Mouse (Mus musculus) G1E (cell line): Measurements from ENCODE around the gene Dnajc27.

Experiments used
- CTCF ChIP-seq: IDR thresholded peaks from 2 replicates; pipeline ENCODE4 v1.5.1; 2012; ENCODE audit warnings: low read depth, low read length, inconsistent platforms, mixed read lengths
- GATA1 ChIP-seq: IDR thresholded peaks from 2 replicates; pipeline ENCODE4 v1.6.1; 2012; ENCODE audit warnings: borderline replicate concordance, low read length, inconsistent platforms, mixed read lengths

DNA sequence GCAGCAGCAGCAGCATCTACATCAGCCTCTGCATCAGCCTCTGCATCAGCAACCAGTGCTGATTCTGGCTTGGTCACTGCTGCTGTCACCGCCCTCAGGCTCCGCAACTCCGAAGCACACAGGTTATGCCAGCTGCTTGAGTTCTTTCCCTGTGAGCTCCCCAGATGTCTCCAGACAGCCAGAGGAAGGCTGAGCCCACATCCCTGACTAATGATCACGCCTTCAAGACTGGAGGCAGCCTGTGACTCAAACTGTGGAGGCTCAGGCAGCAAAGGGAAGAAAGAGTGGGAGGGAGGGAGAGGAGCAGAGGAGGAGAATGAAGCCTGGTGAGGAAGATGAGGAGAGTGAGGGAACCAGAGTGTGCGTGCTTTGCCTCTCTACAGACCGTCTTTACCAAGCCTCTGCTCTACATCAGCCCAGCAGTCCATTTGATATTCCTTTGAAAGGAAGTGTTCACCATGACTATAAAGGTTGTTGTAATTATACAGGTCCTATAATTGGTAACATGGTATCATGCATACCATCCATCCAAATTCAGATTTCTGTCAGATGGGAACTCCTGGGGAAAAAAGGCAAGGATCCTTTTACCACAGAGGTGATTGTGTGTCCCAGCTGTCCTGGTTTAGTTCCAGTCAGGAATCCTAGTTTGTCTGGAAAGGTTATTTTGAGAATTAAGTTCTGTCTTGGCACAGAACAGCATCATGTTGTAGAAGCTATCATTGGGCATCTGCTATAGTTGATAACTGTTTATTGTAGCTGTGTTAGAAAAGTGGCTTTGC is 15.5 kb upstream of the Dnajc27 start:
- TF ChIP-seq CTCF (no peak), GATA1 (no peak)
